Mouse (Mus musculus) left cerebral cortex, adult 8-10 months (tissue): ENCODE measurements around the gene Msh5. TPM values are rescaled to one million over a fixed set of nuclear protein-coding genes. Genes with fewer than 3 reads are reported as not detected.
"Not testable (repeated sequence)": the region's sequence is repeated elsewhere in the genome, so short reads cannot be mapped to it uniquely, and the experiment has no call there.

Experiments
- DNase-seq, 2 experiments: peaks; one replicate each; pipeline ENCODE4 v3.0.0; 2022; ENCODE audit warnings: low spot score in 2 of 2
- total RNA-seq, 4 experiments: library from RNA; stranded (reverse); gene quantifications; 2 replicates each; pipeline ENCODE4 v1.2.4; 2022

The Msh5 gene
- total RNA-seq, 4 experiments from 2014 or later: 0.34 to 1.2 (median 0.78) TPM; not detected in 1

DNA sequence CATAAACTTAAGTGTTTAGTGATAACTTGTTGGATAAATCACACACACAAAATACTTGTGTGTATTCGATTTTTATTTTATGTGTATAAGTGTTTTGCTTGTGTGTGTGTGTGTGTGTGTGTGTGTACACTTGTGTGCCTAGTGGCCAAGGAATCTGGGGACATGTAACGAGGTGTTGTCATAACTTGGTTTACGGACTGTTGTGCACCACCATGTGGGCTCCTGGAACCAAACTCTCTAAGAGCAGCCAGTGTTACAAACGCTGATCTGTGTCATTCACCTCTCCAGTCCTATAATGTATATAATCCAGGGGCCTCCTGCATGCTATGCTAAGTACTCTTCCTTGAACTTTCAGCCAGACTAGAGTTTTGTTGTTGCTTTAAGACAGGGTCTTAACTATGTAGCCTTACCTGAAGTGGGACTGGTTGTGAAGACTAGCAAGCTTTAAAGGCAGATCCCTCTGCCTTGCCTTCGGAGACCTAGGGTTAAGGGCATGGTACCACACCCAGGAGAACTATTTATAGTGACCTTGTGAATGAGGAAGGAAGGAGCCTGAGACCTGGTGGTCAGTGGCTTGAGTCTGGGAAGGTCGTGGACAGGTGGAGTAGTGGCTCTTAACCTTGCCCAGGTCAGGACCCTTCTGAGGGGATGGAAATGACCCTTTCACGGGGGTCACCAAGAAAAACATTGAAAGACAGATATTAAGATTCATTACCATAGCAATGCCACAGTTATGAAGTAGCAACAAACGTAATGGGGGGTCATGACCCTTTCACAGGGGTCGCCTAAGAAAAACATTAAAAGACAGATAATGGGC lies 43.3 kb downstream of the Msh5 start:
- DNase-seq: no peak

DNA sequence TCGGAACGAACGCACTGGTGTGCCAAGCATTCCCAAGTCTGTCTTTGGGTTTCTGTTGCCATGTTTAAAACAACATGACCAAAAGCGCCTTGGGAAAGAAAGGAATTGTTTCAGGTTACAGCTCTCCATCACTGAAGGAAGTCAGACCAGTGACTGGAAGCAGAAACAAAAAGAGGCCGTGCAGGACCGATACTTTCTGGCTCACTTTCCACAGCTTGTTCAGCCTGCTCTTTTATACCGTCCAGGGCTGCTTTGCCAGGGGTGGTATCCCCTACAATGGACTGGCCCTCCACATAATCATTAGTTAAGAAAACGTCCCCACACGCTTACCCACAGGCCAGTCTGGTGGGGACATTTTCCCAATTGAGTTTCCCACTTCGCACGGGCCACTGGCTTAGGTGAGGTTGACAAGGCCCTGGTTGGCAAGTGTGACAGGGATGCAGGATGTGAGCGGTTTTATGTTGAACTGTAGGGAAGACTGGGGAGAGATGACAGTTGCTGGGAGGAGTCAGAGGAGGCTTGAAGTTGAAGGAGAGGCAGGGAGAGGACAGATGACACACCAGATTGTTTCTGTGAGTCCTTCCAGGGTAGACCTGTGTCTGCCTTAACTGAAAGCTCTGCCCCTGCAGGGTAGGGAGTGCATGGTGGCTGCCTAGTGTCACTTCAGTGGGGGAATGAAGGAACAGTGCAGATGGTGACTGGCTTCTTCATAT lies 44.2 kb downstream of the Msh5 start:
- DNase-seq: no peak

DNA sequence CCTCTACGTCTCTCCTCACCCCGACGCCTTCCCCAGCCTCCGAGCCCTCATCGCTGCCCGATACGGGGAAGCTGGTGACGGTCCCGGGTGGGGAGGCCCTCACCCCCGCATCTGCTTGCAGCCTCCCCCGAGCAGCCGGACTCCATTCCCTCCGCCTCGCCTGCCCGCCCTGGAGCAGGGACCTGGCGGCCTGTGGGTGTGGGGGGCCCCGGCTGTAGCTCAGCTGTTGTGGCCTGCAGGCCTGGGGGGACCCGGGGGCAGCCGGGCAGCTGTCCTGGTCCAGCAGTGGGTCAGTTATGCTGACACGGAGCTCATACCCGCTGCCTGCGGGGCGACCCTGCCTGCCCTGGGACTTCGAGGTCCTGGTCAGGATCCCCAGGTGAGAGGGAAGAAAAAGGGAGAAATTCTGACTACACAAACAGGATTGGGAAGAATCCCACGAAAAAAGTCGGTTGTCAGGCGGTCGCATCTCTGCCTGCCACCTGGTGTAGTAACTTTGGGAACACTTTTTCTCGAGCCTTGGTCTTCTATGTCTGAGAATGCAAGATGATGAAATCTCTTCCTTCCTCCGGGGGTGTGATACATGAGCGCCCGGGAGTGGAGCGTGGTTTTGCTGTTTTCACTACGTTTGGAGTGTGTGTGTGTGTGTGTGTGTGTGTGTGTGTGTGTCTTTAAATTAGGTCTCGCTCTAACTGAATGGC lies 44.9 kb downstream of the Msh5 start:
- DNase-seq: no peak

DNA sequence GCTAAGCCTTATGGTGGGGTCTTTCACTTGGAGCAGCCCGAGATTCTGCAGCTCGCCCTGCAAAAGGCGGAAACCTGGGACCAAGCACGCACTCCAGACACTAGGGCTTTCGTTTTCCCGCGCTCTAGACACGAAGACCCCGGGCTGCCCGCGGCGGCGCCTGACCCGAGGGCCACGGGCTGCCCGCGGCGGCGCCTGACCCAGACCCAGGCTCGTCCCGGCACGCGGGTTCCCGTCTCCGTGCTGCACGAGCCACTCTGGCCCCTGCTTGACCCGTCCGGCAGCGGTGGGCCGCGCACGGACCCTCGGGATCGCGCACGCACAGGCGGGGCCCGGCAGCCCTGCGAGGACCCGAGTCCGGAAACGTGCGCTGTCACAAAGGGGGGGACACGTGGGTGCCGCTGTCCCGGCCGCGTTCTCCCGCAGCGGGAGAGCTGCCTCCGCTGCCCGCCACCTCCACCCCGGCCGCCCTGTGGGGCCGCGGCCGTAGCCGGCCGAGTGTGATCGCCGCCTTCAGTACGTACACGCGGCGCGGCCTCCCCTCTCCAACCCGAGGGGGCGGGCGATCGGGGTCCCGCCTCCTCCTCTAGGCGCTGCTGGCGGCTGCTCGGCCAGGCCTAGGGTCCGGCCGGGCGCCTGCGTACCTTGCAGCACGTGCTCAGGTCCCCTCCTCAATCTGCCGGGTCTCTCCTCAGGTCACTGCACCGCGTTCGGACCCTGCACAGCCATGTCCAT lies 45.7 kb downstream of the Msh5 start, which contains the start of gene Vars:
Vars (plus strand) TSS at position 271 of the 735 bp plus-strand sequence.
- peak; percentile 69 to 74 for DNase-seq

DNA sequence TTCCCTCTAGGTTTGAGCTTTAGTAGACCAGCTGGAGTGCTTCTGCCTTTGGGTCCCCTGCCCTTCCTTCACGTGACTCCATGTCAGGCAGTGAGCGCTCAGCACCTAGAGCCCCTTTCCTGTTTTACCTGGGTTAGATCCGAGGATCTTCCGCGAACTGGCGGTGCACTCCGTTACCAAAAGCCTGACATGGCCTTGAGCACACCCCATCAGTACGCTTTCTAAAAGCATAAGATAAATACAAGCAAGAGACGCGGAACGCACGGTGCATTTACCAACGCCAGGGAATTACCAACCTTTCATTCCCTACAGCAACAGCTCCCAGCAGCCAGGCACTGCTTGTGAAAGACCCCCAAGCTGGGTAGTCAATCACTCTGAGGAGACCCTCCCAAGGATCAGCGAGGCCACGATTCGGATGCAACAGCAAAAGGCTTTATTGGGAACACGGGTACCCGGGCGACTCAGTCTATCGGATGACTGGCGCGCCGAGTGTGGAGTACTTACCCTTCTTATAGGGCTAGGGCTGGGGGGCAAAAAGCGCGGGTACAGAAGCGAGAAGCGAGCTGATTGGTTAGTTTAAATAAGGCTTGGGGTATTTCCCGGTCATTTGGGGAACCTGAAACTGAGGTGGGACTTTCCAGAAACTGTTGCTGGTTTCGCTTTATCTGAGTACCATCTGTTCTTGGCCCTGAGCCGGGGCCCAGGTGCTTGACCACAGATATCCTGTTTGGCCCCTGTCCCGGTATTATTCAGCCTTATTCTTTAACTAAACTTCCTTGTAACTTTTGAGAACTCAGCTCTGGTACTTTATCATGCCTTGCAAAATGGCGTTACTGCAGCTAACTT lies 46.5 kb downstream of the Msh5 start:
- DNase-seq: not testable (repeated sequence)

DNA sequence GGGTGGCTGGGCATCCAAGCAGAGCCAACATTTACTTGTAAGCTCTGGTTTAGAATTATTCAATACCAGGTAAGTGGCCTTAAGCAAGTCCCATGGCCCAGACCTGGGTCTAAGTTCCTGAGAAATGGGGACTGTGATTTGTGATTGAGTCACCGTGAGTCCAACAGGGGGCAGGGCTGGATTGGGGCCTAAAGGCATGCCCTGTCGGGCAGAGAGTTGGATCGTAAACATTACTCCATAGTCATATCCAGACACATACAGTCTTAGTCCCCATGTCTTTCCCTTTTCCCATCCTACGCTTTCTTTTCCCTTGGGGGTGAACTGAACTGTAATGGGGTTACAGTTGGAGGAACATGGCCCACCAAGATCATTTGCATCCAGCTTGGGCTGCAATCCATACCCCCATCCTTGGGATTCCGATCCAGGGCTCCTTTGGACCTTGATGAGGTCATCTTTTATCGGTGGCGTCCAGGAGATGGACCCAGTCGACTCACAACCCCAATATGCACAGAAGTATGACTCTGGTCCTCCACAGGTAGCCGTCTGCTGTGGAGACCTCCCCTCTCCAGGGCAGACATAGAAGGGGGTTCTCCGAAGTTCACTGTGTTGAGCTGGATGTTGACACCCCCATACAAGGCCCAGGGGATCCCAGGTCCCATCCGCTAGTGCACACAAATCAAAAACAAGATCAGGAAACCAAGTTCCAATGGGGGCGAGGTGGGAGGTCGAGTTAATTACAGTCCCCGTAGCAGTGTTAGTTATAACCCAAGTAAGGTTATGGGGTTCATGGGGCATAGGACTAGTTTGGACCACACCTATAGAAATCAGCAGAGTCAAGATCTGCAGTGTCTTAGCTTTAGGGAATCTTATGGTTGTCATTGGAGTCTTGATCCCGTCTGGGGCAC lies 47.8 kb downstream of the Msh5 start:
- DNase-seq: no peak

DNA sequence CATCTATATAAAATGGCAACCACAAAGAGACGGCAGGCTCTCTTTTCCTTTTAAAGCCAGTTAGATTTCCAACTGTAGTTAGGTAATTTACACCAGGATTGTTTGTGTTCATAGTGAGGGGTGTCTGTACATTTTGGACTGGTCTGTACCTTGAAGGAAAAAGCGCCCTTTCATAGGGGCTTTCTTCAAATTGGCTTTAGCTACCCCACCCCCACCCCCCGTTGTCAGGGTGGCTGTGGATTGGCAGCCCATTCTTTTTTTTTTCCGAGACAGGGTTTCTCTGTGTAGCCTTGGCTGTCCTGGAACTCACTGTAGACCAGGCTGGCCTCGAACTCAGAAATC lies 49.4 kb downstream of the Msh5 start:
- DNase-seq: no peak

DNA sequence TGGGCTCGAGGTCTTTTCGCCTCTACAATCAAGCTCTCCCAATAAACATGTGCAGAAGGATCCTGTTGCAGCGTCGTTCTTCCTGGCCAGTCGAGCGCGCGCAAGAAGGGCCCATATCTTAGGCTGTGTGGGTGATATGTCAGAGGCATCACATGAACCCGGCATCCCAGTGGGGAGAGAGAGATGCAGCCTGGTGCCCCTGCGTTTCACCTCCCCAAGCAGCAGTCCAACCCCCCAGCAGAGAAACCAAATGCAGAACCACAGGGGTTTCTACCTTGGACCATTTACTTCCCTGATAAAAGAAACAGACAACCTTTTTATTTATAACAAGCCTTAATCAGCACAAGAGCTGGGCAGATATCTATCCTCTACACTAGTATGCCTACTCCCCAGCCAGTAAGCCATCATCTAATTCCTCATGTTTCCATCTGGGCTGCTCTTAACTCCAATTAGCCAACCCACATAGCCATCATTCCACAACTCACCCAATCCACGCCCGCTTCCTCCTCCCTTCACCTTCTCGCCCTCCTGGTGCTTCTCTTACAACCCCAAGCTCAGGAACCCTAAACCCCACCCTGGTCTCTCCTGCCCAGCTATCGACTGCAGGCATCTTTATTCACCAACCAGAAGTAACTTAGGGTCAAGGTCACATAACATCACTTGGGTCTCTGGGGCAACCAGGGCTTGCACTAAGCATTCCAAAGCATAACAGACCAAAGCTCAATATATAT lies 50.0 kb downstream of the Msh5 start:
- no peak for DNase-seq

DNA sequence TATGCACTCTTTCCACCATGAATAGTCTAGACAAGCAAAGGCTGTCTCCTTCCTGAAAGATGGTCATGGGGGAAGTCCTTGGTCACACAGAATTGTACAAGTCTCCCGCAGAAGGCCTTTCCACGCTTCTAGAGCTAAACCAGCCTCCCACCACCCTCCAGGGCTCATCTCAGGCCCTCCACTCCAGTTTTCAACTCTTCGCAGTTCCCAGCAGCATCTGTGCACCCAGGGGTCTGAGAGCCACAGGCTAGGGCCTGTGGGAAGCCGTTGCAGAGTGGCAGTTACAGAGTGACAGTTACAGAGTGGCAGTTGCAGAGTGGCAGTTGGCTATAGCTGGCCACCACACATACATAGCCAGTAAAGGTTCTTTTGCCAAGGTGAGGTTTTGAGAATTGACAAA lies 50.6 kb downstream of the Msh5 start:
- DNase-seq: not testable (repeated sequence)

DNA sequence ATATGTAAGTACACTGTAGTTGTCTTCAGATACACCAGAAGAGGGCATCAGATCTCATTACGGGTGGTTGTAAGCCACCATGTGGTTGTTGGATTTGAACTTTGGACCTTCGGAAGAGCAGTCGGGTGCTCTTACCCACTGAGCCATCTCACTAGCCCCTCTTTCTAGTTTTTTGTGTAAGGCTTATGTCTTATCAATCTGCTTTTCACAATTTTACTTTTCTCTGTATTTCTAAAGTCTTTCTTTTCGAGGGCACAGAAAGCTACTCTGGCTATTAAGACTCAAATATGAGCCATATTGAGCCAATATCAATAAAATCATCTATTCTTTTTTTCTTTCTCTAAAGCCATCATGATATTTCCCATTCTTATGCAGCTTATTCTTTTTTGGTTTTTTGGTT lies 51.4 kb downstream of the Msh5 start:
- not testable (repeated sequence) for DNase-seq

DNA sequence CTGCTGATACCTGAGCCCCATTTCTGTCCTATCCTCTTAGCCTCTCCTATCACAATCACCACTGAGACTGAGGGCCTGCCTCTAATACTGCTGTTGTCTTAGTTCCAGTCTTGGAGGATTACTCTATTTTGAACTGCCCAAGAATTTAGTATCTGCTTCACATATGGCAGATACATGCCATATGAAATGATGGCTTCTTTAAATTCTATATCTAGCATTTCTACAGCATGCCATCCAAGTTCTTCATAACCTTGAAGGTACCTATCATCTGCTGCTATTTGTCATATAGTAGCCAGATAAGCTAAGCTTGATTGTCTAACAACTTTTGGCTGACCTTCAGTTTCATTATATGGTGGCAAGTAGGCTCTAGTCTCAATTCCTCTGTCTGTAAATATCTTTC lies 51.8 kb downstream of the Msh5 start:
- no peak for DNase-seq

DNA sequence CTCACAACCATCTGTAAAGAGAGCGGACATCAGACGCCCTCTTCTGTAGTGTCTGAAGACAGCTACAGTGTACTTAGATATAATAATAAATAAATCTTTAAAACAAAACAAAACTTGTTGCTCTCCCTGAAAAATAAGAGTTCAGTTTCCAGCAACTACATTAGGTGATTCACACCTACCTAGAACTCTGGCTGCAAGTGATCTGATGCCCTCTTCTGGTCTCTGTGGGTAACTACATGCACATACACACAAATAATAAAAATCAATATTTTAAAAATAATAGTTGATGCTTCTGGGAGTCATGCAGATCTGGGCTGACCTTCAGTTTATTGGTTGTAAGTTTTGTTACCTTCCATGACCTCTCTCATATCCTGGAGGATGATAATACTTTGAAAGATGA lies 62.3 kb downstream of the Msh5 start:
- DNase-seq: no peak

DNA sequence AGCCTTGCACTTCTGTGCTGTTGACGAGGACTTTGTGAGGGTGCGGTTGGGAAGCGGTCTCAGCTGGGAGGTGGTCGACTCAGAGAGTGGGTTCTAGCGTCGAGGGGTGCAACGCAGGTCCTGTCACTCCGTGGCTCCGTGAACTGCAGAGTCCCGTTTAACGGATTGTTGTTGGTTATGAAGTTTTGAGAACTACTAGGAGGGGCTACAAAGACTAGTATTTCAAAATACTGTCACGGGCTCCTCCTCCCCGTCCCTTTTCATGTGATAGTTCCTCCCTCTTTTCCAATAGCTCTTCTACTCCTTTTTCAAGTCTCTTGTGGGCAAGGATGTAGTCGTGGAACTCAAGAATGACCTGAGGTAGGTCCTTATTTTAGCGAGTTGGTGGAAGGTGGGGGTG lies 64.2 kb downstream of the Msh5 start:
- DNase-seq: no peak

DNA sequence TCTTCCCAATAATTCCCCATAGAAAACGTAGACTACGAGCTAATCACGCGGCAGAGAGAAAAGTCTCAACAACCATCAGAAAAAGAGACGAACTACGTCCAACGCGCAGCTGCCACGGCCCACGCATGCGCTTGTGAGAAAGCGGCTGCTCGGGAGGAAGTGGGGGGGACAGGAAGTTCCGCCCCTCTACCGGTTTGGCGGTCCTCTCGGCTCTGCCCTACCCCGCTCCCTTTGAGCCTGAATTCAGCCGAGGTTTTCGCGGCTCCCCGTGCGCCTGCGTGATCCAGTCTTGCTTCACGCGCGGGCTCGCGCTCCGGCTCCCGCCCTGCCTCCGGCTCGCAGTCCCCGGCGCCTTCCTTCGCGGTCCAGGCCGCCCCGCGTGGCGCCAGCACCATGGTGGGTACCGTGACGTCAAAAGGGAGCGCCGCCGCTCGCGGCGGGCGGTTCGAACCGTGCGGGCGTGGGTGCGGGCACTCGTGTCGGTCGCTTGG lies 64.8 kb downstream of the Msh5 start, which contains the start of gene Lsm2:
Lsm2 (plus strand) TSS at position 173 of the 491 bp plus-strand sequence.
- peak; percentile 88 to 90 for DNase-seq

DNA sequence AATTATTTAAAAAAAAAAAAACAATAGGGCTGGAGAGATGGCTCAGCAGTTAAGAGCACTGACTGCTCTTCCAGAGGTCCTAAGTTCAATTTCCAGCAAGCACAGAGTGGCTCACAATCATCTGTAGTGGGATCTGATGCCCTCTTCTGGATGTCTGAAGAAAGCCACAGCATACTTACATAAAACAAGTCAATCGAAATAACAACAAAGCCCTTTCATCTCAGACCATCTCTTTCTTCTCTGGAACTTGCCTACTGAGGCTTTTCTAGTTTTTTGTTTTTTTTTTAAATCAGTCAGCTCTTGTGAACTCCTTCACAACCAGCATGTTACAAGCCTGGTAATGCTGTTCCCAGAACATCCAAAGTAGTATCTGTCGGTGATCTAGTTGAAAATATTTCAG lies 65.9 kb downstream of the Msh5 start:
- DNase-seq: no peak

DNA sequence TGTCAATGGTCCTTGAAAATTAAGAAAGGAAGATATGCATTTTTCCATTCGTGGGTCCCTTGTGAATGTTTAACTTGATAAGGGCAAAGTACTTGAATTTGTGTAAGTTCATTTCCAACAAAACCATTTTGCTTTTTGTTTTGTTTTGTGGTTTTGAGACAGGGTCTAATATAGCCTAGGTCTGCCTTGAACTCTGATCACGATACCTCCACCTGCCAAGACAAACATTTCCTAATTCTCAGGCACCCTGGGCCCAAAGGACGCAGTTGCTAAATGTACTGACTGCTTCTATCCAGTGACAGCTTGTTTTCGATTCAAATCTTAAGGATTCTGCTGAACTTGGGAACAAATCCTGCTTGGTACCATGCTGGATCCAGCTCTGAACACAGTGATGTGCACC lies 66.9 kb downstream of the Msh5 start:
- DNase-seq: no peak
